Mouse (Mus musculus) cortical plate, adult 2 months (tissue): ENCODE measurements around the gene 3110082I17Rik.

ENCODE experiments used
- CTCF ChIP-seq: fragments of 200-500 bp; IDR thresholded peaks from 2 replicates; pipeline ENCODE4 v1.5.1; 2011; ENCODE audit warnings: mild to moderate bottlenecking, control low read depth, low read length; ENCODE audit not compliant: insufficient read depth; ENCODE audit errors: extremely low read depth
- POLR2A ChIP-seq: fragments of 200-500 bp; IDR thresholded peaks from 2 replicates; pipeline ENCODE4 v1.6.1; 2011; ENCODE audit warnings: mild to moderate bottlenecking, low read length, control low read depth; ENCODE audit not compliant: insufficient read depth; ENCODE audit errors: extremely low read depth

DNA sequence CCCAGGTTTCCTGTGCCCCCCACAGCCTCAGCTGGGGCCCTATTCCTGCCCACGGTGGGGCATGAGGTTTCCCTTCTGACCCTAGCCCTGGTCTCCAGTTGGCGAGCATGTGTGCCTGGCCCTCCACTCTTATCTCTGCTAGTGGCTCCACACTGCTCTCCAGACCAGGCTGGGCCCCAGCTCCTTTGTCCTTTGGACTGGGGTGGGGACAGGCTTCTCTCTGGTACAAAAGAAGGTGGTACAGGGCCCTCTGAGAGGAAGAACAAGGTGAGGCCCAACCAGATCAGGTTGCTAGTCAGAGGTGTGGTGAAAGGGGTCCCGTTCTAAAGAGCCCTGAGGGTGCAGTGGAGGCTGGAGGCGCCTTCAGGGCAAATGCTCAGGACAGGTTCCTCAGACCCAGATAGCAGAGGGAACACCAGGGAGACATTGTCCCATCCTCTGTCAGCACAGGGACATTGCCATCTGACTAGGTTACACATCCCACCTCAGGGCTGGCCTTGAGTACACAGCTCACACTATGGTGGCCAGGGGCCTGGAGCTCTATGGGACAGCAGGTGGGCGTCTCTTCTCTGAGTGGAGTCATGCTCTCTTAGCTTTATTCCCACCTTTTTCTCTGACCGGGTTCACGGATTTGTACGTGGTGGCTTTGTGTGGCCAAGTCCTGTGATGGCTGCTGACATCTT lies 127.6 kb downstream of the 3110082I17Rik start:
- TF ChIP-seq CTCF (no peak), POLR2A (no peak)
